Mouse (Mus musculus) heart, embryonic 10.5 days (tissue): Measurements from ENCODE around the gene Coa3. TPM values are rescaled to one million over a fixed set of nuclear protein-coding genes. Genes with fewer than 3 reads are reported as not detected.

Source experiments
- DNase-seq: peaks from one replicate; pipeline ENCODE4 v3.0.0-alpha.2; 2017; ENCODE audit warnings: low spot score
- H3K27ac ChIP-seq: fragments of 300-500 bp; sonication (generic); 2 replicates; pipeline ENCODE4 v1.5.1; 2016; ENCODE audit warnings: mild to moderate bottlenecking
- H3K27me3 ChIP-seq: fragments of 300-500 bp; sonication (generic); 2 replicates; pipeline ENCODE4 v1.6.1; 2016; ENCODE audit warnings: mild to moderate bottlenecking; ENCODE audit not compliant: poor library complexity, insufficient read depth, severe bottlenecking
- H3K36me3 ChIP-seq: fragments of 300-500 bp; sonication (generic); 2 replicates; pipeline ENCODE4 v1.6.1; 2016; ENCODE audit warnings: mild to moderate bottlenecking, moderate library complexity
- H3K4me1 ChIP-seq: fragments of 300-500 bp; sonication (generic); 2 replicates; pipeline ENCODE4 v1.6.1; 2016; ENCODE audit warnings: mild to moderate bottlenecking
- H3K4me3 ChIP-seq: fragments of 300-500 bp; sonication (generic); 2 replicates; pipeline ENCODE4 v1.5.1; 2016; ENCODE audit warnings: mild to moderate bottlenecking, moderate library complexity
- H3K9me3 ChIP-seq: fragments of 300-500 bp; sonication (generic); 2 replicates; pipeline ENCODE4 v1.6.1; 2016; ENCODE audit warnings: mild to moderate bottlenecking, moderate library complexity
- WGBS: fragments of 180-500 bp; shearing (Covaris S2); methylation state at CpG from one replicate; pipeline ENCODE4 v1.1.7; 2016; 5-methylcytosine and 5-hydroxymethylcytosine counted together
- polyA plus RNA-seq: library from polyadenylated mRNA; unstranded; fragments of >200 nt; fragmentation: Nextera tagmentation; extraction: Ambion mirVana; gene quantifications from 2 replicates; pipeline ENCODE4 v1.2.1, GENCODE M21; 2016

Gene Coa3
- polyA plus RNA-seq, 1 experiment from 2014 or later: 198 TPM

DNA sequence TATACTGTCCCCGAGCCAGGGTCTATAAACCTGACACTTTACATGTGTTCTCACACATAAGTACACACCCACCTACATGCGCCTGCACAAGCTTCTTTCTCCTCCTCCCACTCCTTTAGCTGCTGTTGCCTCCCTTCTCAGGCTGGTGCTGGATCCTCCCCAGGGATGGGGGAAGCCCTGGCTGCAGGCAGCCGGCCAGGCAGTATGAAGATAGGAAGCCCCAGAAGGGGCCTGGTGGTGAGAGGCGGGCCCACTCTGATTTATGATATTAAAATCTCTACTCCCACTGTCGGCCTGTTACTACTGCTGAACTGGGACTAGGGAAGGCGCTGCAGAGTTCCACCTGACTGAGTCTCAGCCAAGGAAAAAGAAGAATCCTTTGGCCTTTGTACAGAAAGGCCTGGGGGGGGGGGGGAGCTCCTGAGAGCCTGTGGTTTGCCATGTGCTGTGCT is 19.6 kb downstream of the Coa3 start:
- H3K36me3 ChIP-seq: peaks cover 20% of the 10 kb centered on the region
- peaks cover 75% of the 10 kb centered on the region for H3K4me1 ChIP-seq
- H3K9me3 ChIP-seq: no peaks in the 10 kb centered on the region
- H3K4me3 ChIP-seq: peak overlapping the region; percentile 73
- peak overlapping the region; percentile 83 for H3K27ac ChIP-seq
- peaks cover 32% of the 10 kb centered on the region for H3K27me3 ChIP-seq
- DNase-seq: peak; percentile 85
- 40% methylated on average over 6 of the region's 6 CpGs for WGBS

DNA sequence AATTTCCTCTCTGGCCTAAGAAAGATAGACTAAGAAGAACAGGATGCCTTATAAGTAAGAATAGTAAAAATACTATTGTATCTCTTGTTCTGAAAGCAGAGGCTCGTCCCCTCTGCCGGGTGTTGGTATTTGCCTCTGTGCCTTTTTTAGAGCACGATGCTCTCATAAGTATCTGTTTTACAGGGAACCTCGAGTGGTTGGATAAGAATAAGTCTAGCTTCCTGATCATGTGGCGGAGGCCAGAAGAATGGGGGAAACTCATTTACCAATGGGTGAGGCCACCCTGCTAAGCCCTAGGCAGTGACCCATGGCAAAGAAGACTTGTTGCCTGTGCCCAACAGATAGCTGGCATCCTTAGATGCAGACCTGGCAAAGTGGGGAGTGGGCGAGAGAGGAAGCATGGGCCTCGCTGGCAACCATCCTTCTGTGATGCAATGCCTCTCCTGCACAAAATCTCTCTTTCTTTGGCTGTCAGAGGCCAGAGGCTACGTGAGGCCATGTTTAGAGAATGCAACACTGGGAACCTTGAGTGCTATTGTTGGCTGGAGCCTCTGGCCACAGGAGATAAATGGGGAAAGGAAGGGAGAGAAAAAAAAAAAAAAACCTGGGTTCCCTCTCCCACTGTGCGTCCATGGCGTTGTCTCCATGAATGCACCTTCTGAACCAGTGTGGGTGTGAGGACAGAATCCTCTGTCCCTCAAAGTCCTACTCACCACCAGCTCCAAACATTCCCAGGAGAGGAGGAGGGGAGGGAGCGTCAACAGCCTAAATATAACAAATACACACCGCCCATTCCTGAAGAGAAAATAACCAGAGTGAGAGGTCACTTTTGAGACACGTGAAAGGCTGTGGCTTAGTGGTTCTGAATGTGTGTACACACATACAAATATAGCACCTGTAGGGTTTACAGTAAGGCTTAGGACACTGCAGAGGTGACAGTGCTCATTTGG is 22.8 kb downstream of the Coa3 start:
- peak; percentile 66 for DNase-seq
- H3K27me3 ChIP-seq: peaks cover under 1% of the 10 kb centered on the region; the same call in 1 of the 2 replicates
- H3K9me3 ChIP-seq: no peaks in the 10 kb centered on the region
- WGBS: 69% methylated on average over 13 of the region's 13 CpGs
- peaks cover 20% of the 10 kb centered on the region for H3K36me3 ChIP-seq
- H3K27ac ChIP-seq: peak overlapping the region; percentile 59
- H3K4me3 ChIP-seq: no peak overlapping the region
- peaks cover 59% of the 10 kb centered on the region for H3K4me1 ChIP-seq

DNA sequence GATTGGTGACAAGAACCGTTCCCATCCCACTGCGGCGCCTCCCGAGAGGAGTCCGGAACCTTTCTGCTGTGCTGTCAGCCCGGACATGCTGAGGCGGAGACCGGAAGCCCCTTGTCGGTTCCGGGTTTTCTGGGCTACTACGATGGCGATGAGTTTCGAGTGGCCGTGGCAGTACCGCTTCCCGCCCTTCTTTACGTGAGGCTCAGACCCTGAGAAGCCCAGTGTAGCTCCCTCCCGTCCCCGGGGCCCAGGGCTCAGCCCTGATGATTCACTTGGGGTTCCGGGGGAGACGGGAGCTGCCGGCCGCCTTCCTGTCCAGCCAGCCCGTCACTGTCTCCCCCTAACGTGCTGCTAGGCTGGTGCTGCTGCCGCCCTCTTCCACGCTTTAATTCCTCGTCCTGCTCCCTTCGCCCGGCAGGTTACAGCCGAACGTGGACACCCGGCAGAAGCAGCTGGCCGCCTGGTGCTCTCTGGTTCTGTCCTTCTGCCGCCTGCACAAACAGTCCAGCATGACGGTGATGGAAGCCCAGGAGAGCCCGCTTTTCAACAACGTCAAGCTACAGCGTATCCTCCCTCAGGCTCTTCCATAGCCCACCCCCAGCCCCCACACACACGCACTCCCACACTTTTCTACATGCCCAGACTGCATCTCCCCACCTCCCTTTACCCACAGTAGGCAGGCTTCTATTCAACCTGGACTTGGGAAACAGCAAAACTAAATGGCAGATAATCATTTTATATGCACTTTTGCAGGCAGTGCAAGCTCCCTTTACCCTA is 25.1 kb downstream of the Coa3 start, which contains the start of gene Vps25:
TSS of gene Vps25 (plus strand) at position 95 of the 777 bp plus-strand sequence.
- H3K9me3 ChIP-seq: no peaks in the 10 kb centered on the region
- H3K4me3 ChIP-seq: peak within 1 kb of the TSS; percentile 94
- H3K27me3 ChIP-seq: no peaks in the 10 kb centered on the region
- DNase-seq: peak; percentile 93
- WGBS: under 1% methylated on average over 40 of the region's 40 CpGs
- peaks cover 20% of the 10 kb centered on the region for H3K36me3 ChIP-seq
- H3K4me1 ChIP-seq: peaks cover 36% of the 10 kb centered on the region
- peak within 1 kb of the TSS; percentile 97 for H3K27ac ChIP-seq

DNA sequence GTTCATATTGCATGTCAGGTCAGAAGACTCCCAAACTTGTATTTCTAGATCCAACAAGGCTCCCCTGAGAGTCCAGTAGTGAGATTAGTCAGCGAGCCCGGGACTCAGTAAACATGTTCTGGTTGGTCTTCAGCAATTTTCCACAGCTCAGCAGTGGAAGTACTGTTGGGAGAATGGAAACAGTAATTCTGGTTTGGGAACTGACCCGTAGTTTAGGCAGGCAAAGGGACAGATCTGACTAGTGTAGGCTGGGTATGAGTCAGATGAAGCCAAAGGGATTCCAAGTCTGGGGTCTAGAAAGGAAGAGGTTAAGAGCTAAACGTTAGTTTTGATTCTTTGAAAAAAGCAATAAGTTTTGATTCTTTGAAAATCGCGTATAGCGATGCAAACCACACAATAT is 26.0 kb downstream of the Coa3 start:
- H3K27ac ChIP-seq: peak overlapping the region; percentile 97
- DNase-seq: no peak
- H3K9me3 ChIP-seq: no peaks in the 10 kb centered on the region
- H3K4me1 ChIP-seq: peaks cover 31% of the 10 kb centered on the region
- H3K27me3 ChIP-seq: peaks cover 6% of the 10 kb centered on the region
- WGBS: 13% methylated on average over 7 of the region's 7 CpGs
- peaks cover 17% of the 10 kb centered on the region for H3K36me3 ChIP-seq
- peak overlapping the region; percentile 94 for H3K4me3 ChIP-seq

DNA sequence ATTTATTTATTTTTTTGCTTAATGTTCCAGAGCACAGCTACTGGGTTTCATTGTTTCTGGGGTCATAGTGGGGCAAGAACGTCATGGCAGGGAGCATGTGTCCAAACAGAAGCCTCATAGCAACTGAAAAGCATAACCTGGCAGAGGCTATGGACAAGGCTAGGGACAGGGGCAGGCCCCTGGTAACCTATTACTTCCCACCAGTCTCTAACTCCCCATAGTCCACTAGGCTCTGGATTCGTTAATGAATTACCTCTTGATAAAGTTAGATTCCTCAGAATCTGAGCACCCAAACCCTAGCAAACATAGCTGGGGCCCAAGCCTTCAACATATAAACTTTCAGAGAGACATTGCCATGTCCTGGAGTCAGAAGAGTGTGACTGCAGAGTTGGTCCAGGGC is 27.9 kb downstream of the Coa3 start:
- 74% methylated on average over 2 of the region's 2 CpGs for WGBS
- no peak for DNase-seq
- Histone ChIP-seq H3K4me1 (peaks cover 37% of the 10 kb centered on the region), H3K9me3 (no peaks in the 10 kb centered on the region), H3K27me3 (peaks cover 25% of the 10 kb centered on the region), H3K27ac (no peak overlapping the region), H3K4me3 (no peak overlapping the region), H3K36me3 (0 out of 2 replicates have a peak, but pooled peaks cover 2% of the 10 kb centered on the region)

DNA sequence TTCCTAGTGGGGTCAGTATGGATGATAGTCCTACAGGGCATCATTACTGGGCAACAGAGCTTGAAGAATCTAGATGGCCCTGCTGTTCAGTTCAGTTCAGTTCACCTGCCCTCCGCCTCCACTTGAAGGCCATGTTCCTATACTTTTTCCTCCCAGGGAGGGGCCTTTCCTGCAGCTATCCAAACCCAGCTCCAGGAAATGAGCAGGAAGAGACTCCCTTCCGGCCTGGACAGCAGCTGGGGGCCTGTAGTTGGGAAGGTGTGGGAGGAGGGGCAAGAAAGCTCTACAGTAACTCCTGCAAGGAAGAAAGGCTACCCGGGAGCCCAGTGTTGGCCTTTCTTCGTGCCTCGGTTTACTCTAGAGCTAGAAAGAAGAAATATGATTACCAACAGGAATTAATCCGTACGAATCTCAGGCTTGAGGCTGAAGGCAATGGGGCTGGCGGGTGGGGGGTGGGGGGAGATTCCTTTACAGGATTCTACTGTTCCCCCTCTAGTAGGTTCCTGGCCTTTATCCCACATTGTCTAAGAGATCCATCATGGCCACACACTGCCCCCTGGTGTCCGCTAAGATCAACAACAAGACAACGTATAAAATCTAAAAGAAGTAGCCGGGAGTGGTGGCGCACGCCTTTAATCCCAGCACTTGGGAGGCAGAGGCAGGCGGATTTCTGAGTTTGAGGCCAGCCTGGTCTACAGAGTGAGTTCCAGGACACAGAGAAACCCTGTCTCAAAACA is 30.5 kb downstream of the Coa3 start:
- no peaks in the 10 kb centered on the region for H3K36me3 ChIP-seq
- peak overlapping the region; percentile 76 for H3K4me3 ChIP-seq
- H3K27me3 ChIP-seq: peaks cover 47% of the 10 kb centered on the region
- WGBS: 28% methylated on average over 14 of the region's 14 CpGs
- DNase-seq: no peak
- peaks cover 32% of the 10 kb centered on the region for H3K4me1 ChIP-seq
- peak overlapping the region; percentile 64; the same call in 1 of the 2 replicates for H3K27ac ChIP-seq
- H3K9me3 ChIP-seq: no peaks in the 10 kb centered on the region

DNA sequence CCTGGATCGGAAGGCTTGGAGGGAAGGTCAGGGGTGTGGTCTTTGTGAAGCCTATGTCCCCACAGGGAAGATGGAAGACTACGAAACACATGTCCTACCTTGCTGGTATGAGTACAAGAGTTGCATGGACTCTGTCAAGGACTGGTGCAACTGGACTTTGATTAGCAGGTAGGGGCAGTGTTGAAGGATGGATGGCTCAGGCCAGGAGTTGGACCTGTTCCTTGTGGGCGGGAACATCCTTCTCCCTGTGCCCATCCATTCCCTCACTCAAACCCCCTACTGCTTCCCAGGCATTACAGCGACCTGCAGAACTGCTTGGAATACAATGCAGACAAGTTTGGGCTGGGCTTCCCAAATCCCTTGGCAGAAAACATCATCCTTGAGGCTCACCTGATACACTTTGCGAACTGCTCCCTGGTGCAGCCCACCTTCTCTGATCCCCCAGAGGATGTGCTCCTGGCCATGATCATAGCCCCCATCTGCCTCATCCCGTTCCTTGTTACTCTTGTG is 31.3 kb downstream of the Coa3 start:
- Histone ChIP-seq H3K27me3 (peaks cover 47% of the 10 kb centered on the region), H3K4me1 (peaks cover 26% of the 10 kb centered on the region), H3K27ac (peak overlapping the region; percentile 89; the same call in 1 of the 2 replicates), H3K9me3 (no peaks in the 10 kb centered on the region), H3K4me3 (peak overlapping the region; percentile 76), H3K36me3 (no peaks in the 10 kb centered on the region)
- 64% methylated on average over 6 of the region's 6 CpGs for whole genome bisulfite sequencing
- no peak for DNase-seq

DNA sequence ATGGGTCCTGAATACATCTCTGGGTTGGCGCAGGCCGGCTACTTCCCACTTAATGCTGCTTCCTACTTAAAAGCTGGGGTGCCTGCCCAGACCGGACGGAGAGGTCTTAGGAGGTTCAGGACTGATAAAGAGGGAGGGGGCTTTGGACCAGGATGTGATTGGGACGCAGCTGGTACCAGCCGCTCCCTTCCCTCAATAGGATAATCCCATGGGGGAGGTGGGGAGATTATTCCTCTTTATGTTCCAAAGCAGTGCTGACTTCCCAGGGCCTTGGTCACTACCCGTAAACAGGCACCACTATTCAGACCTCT is 32.3 kb downstream of the Coa3 start:
- H3K27me3 ChIP-seq: peaks cover 47% of the 10 kb centered on the region
- H3K4me3 ChIP-seq: peak overlapping the region; percentile 76
- peak overlapping the region; percentile 89 for H3K27ac ChIP-seq
- H3K9me3 ChIP-seq: no peaks in the 10 kb centered on the region
- H3K4me1 ChIP-seq: peaks cover 24% of the 10 kb centered on the region
- no peaks in the 10 kb centered on the region for H3K36me3 ChIP-seq
- peak; percentile 65 for DNase-seq
- WGBS: 2% methylated on average over 7 of the region's 7 CpGs

DNA sequence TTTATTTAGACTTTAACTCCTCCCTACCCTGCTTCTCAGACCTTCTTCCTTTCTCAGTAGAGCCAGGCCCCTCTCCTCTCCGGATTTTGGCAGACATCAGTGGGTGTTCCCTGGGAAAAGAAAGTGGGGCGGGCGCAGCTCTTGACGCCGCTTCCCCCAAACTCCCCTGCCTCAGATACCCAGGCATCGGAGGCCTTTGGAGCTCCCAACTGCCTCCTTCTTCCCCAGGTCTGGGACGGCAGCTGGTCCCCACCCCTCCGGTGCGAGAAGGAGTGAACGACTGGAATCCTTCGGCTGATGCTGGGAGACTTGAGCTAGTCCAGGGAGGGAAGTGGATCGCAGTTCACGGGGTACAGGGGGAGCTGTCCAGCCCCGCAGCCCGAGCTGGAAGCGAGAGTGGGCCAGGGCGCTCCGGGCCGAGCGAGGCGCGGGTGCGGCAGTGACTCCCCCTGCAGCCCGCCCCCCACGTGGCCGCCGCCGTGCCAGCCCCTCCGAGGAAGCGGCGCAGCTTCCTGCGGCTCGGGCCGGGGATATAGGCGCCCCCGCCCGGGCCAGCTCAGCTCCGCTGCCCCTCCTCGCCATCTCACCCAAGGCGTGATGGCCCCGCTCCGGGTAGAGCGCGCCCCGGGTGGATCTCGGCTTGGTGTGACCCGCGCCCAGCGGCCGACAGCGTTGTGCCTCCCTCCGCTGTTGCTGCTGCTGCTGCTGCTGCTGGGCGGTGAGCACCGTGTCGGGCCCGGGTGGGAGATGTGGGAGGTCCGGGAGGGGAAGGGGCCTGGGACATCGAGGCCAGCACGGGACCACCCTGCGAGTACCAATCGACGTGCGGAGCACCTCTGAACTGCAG is 32.8 kb downstream of the Coa3 start, which contains the start of gene Ramp2:
TSS of gene Ramp2 (plus strand) at position 174 of the 847 bp plus-strand sequence.
- WGBS: under 1% methylated on average over 58 of the region's 63 CpGs
- Histone ChIP-seq H3K36me3 (no peaks in the 10 kb centered on the region), H3K4me1 (peaks cover 24% of the 10 kb centered on the region), H3K4me3 (peak within 1 kb of the TSS; percentile 76), H3K27ac (peak within 1 kb of the TSS; percentile 89), H3K9me3 (no peaks in the 10 kb centered on the region), H3K27me3 (peaks cover 47% of the 10 kb centered on the region)
- DNase-seq: no peak

DNA sequence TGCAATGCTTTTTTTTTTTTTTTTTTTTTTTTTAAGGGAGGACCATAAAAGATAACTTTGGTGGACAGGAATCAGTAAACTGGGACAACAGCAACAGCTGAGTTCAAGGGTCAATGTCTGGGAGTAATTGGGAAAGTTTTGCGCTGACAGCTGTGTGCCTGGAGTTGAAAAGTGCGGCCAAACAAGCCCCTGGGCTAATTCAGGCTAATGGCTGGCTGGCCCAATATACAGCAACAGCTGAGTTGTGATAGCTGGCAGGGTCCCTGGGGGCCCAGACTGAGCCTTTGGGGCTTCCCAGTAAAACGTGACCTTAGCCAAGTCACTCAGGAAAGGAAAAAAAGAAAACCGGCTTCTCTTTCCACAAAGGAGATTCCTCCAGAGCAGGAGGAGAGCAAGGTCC is 33.8 kb downstream of the Coa3 start:
- H3K27me3 ChIP-seq: peaks cover 47% of the 10 kb centered on the region
- H3K4me3 ChIP-seq: peak overlapping the region; percentile 76
- 38% methylated on average over 4 of the region's 4 CpGs for WGBS
- peak overlapping the region; percentile 89; the same call in 1 of the 2 replicates for H3K27ac ChIP-seq
- no peaks in the 10 kb centered on the region for H3K9me3 ChIP-seq
- DNase-seq: no peak
- H3K4me1 ChIP-seq: peaks cover 24% of the 10 kb centered on the region
- no peaks in the 10 kb centered on the region for H3K36me3 ChIP-seq

DNA sequence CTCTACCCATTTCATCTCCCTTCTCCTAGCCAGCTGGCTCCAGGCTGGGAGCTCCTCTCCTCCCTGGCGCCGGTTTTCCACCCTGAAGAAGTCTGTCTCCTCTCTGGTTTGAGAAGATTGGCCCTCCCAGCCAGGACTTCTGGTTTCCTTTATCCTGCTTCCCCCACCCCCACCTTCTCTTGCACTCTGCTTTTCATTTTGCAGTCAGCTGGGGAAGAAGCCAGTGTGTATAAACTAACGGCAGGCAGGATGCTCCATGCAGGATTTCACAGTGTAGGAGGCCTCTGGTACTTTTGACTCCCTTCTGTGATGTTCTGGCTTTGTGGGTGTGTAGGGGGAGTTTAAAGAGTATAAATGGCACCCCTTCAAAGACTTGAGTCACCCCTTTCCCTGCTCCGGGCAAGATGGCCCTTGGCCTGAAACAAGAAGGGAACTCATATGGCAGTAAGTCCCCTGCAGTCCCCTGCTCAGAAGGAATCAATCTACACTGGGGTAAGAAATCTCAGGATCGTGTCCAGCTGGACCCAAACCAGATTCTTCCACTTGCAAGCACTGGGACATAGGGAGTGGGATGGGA is 40.8 kb downstream of the Coa3 start:
- 0 out of 2 replicates have a peak, but pooled peaks cover 7% of the 10 kb centered on the region for H3K4me1 ChIP-seq
- no peak for DNase-seq
- no peaks in the 10 kb centered on the region for H3K9me3 ChIP-seq
- no peaks in the 10 kb centered on the region for H3K27me3 ChIP-seq
- H3K36me3 ChIP-seq: no peaks in the 10 kb centered on the region
- H3K4me3 ChIP-seq: no peak overlapping the region
- 40% methylated on average over 5 of the region's 5 CpGs for WGBS
- H3K27ac ChIP-seq: peak overlapping the region; percentile 47; the same call in 1 of the 2 replicates
